Mouse (Mus musculus): Measurements from ENCODE around the gene Krt88. TPM values are rescaled to one million over a fixed set of nuclear protein-coding genes. Genes with fewer than 3 reads are reported as not detected.

Gene Krt88
- total and polyA plus RNA-seq, 3 experiments: not detected

GRCm38 (mm10) chr15:101484939-101485338, 37.4 kb downstream of the Krt88 start:
- no peak overlapping the region for H3K27ac ChIP-seq (ENCODE audit: insufficient read depth, low read depth)
- H3K4me3 ChIP-seq (replicated peaks in 1 of 3; ENCODE audit: low read depth in 2 of 3, low read length in 2 of 3, poor library complexity in 1 of 3): no peak overlapping the region
- in situ Hi-C loops (cut with MboI; ENCODE audit: low pct_ligation_motif_present, low pct_unique_long_range_greater_than_20kb, low sequenced_read_pairs): no loop called here
- TF ChIP-seq EP300 (IDR thresholded peaks at IDR 0.05; ENCODE audit: low read length) (no peak), MEF2A (IDR thresholded peaks at IDR 0.05; ENCODE audit: borderline replicate concordance, low read depth, low read length) (no peak), ETS1 (conservative IDR thresholded peaks at IDR 0.05; ENCODE audit: low read depth, low read length) (no peak), GABPA (IDR thresholded peaks at IDR 0.05; ENCODE audit: insufficient replicate concordance, low read depth, low read length) (no peak), JUN (IDR thresholded peaks at IDR 0.05; ENCODE audit: insufficient read depth, low read depth, low read length) (no peak), TCF12 (IDR thresholded peaks at IDR 0.05; ENCODE audit: low read depth, low read length) (no peak), CHD1 (IDR thresholded peaks at IDR 0.05; ENCODE audit: low read depth, low read length) (no peak), E2F4 (IDR thresholded peaks at IDR 0.05; ENCODE audit: insufficient replicate concordance, low read depth, low read length) (no peak), CHD2 (IDR thresholded peaks at IDR 0.05; ENCODE audit: low read length) (no peak), ZMIZ1 (IDR thresholded peaks at IDR 0.05; ENCODE audit: low read depth, low read length) (no peak)
- peaks cover 3 to 13% of the 10 kb centered on the region in 2 experiments; a peak in 3 of 4 replicates for H3K4me1 ChIP-seq (ENCODE audit: control insufficient read depth in 1 of 2, insufficient read depth in 2 of 2)
- dilution Hi-C loops (cut with MboI; ENCODE audit: extremely low pct_ligation_motif_present, extremely low pct_unique_long_range_greater_than_20kb, low sequenced_read_pairs): no loop called here
- H3K27me3 ChIP-seq (replicated peaks): peaks cover 87% of the 10 kb centered on the region
- no peaks in the 10 kb centered on the region for H3K36me3 ChIP-seq (replicated peaks in 1 of 2; ENCODE audit: control insufficient read depth in 1 of 2, insufficient read depth in 1 of 2, low read length in 1 of 2)
- no peak for DNase-seq (ENCODE audit: extremely low read depth)
- H3K4me2 ChIP-seq (ENCODE audit: insufficient read depth, low read depth, poor library complexity, severe bottlenecking): no peak overlapping the region
- H3K9ac ChIP-seq (ENCODE audit: insufficient read depth, low read depth): no peak overlapping the region
- H3K9me3 ChIP-seq (replicated peaks; ENCODE audit: low read length): no peaks in the 10 kb centered on the region
- no peaks in the 10 kb centered on the region for H3K79me2 ChIP-seq (replicated peaks; ENCODE audit: control insufficient read depth, extremely low read depth, insufficient read depth, poor library complexity, severe bottlenecking)

DNA sequence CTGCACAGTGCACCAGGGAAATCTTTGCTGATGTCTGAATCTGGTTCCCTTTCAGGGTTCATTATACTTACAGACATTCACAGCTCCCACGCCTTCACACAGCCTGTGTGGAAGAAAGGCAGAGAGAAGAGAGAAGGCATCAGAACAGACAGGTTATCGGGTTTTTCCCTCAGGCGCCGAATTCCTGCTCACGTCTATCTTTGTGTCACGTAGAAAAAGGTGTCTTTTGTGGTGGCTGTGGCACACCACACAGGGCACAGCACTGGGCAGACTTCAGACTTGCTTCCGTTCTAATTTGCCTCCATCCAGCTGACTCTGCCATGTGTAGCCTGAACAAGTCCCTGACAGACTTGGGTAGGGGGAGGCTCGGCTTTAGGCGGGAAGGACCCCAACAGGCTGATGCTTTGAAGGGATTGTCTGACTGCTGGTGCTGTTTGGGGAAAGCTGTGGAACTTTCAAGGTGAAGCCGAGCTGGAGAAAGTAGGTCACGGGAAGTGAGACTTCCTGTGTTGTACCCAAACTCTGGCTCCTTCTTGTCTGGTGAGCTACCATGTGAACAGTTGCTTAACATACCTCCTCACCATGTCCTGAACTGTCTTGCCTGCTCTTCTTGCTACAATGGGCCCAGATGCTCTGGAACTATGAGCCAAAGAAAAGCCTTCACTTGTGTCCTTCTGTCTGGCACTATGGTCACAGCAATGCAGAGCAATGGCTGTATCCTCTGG, 38.5 kb downstream of the Krt88 start:
- DNase-seq (ENCODE audit: extremely low read depth): no peak
- in situ Hi-C loops (cut with MboI; ENCODE audit: low pct_ligation_motif_present, low pct_unique_long_range_greater_than_20kb, low sequenced_read_pairs) (no loop called here), dilution Hi-C loops (cut with MboI; ENCODE audit: extremely low pct_ligation_motif_present, extremely low pct_unique_long_range_greater_than_20kb, low sequenced_read_pairs) (no loop called here)
- H3K27me3 ChIP-seq (replicated peaks): peaks cover 86% of the 10 kb centered on the region
- no peak overlapping the region for H3K27ac ChIP-seq (ENCODE audit: insufficient read depth, low read depth)
- no peaks in the 10 kb centered on the region for H3K36me3 ChIP-seq (replicated peaks in 1 of 2; ENCODE audit: control insufficient read depth in 1 of 2, insufficient read depth in 1 of 2, low read length in 1 of 2)
- no peak for TF ChIP-seq ETS1 (conservative IDR thresholded peaks at IDR 0.05; ENCODE audit: low read depth, low read length)
- TF ChIP-seq HCFC1 (IDR thresholded peaks at IDR 0.05; ENCODE audit: low read depth, low read length): no peak
- TF ChIP-seq JUND (conservative IDR thresholded peaks at IDR 0.05; ENCODE audit: low read depth, low read length): no peak
- TF ChIP-seq MAFK (IDR thresholded peaks at IDR 0.05; ENCODE audit: insufficient replicate concordance, low read length): no peak
- no peak for TF ChIP-seq ELF1 (IDR thresholded peaks at IDR 0.05; ENCODE audit: low read depth, low read length)
- TF ChIP-seq IRF4 (IDR thresholded peaks at IDR 0.05; ENCODE audit: low read depth, low read length): no peak
- TF ChIP-seq PAX5 (IDR thresholded peaks at IDR 0.05; ENCODE audit: low read length): no peak
- no peak for TF ChIP-seq ZNF384 (IDR thresholded peaks at IDR 0.05; ENCODE audit: low read depth, low read length)
- no peak for TF ChIP-seq KAT2A (IDR thresholded peaks at IDR 0.05; ENCODE audit: insufficient replicate concordance, low read length)
- no peaks in the 10 kb centered on the region for H3K9me3 ChIP-seq (replicated peaks; ENCODE audit: low read length)
- H3K4me2 ChIP-seq (ENCODE audit: insufficient read depth, low read depth, poor library complexity, severe bottlenecking): no peak overlapping the region
- peaks cover 3 to 13% of the 10 kb centered on the region in 2 experiments; a peak in 3 of 4 replicates for H3K4me1 ChIP-seq (ENCODE audit: control insufficient read depth in 1 of 2, insufficient read depth in 2 of 2)
- no peaks in the 10 kb centered on the region for H3K79me2 ChIP-seq (replicated peaks; ENCODE audit: control insufficient read depth, extremely low read depth, insufficient read depth, poor library complexity, severe bottlenecking)
- H3K4me3 ChIP-seq (replicated peaks in 1 of 3; ENCODE audit: low read depth in 2 of 3, low read length in 2 of 3, poor library complexity in 1 of 3): no peak overlapping the region
- H3K9ac ChIP-seq (ENCODE audit: insufficient read depth, low read depth): no peak overlapping the region

Measured in CH12.LX (cell line).